Mouse (Mus musculus): ENCODE data around the gene Ints3. TPM values are rescaled to one million over a fixed set of nuclear protein-coding genes. Genes with fewer than 3 reads are reported as not detected.

Gene Ints3
- polyA plus RNA-seq, 1 experiment from 2014 or later: 29.6 TPM

Other genes starting within 250 kb of the Ints3 start
- 2,110 and 2,351 TPM in 2 replicates for gene Rps27, start 220.0 kb downstream of the Ints3 start, polyA plus RNA-seq (2014; fragmentation: Nextera tagmentation; extraction: Ambion mirVana)
- 17.7 and 18.1 TPM in 2 replicates for gene Rab13, start 219.9 kb downstream of the Ints3 start, polyA plus RNA-seq (2014; fragmentation: Nextera tagmentation; extraction: Ambion mirVana)
- 112 and 116 TPM in 2 replicates for gene Jtb, start 202.0 kb downstream of the Ints3 start, polyA plus RNA-seq (2014; fragmentation: Nextera tagmentation; extraction: Ambion mirVana)
- 20.6 and 21.4 TPM in 2 replicates for gene Creb3l4, start 190.1 kb downstream of the Ints3 start, polyA plus RNA-seq (2014; fragmentation: Nextera tagmentation; extraction: Ambion mirVana)
- 114 and 119 TPM in 2 replicates for gene Slc39a1, start 185.4 kb downstream of the Ints3 start, polyA plus RNA-seq (2014; fragmentation: Nextera tagmentation; extraction: Ambion mirVana)
- gene Crtc2, start 179.5 kb downstream of the Ints3 start, polyA plus RNA-seq (2014; fragmentation: Nextera tagmentation; extraction: Ambion mirVana): 18.8 and 21.4 TPM in 2 replicates
- gene Dennd4b, start 168.4 kb downstream of the Ints3 start, polyA plus RNA-seq (2014; fragmentation: Nextera tagmentation; extraction: Ambion mirVana): 3.0 and 3.6 TPM in 2 replicates
- 22.3 and 28.7 TPM in 2 replicates for gene Gatad2b, start 140.4 kb downstream of the Ints3 start, polyA plus RNA-seq (2014; fragmentation: Nextera tagmentation; extraction: Ambion mirVana)
- 11.7 and 13.0 TPM in 2 replicates for gene Slc27a3, start 43.7 kb downstream of the Ints3 start, polyA plus RNA-seq (2014; fragmentation: Nextera tagmentation; extraction: Ambion mirVana)
- gene Npr1, start 32.2 kb upstream of the Ints3 start, polyA plus RNA-seq (2014; fragmentation: Nextera tagmentation; extraction: Ambion mirVana): 4.6 and 4.8 TPM in 2 replicates
- gene Ilf2, start 42.5 kb upstream of the Ints3 start, polyA plus RNA-seq (2014; fragmentation: Nextera tagmentation; extraction: Ambion mirVana): 208 and 217 TPM in 2 replicates
- 81.2 and 88.0 TPM in 2 replicates for gene Snapin, start 57.4 kb upstream of the Ints3 start, polyA plus RNA-seq (2014; fragmentation: Nextera tagmentation; extraction: Ambion mirVana)
- 97.4 and 98.2 TPM in 2 replicates for gene Chtop, start 75.9 kb upstream of the Ints3 start, polyA plus RNA-seq (2014; fragmentation: Nextera tagmentation; extraction: Ambion mirVana)
- 46.8 and 48.5 TPM in 2 replicates for gene S100a1, start 80.8 kb upstream of the Ints3 start, polyA plus RNA-seq (2014; fragmentation: Nextera tagmentation; extraction: Ambion mirVana)
- 31.2 and 33.5 TPM in 2 replicates for gene S100a13, start 80.8 kb upstream of the Ints3 start, polyA plus RNA-seq (2014; fragmentation: Nextera tagmentation; extraction: Ambion mirVana)
- 14.0 and 17.0 TPM in 2 replicates for gene S100a14, start 93.2 kb upstream of the Ints3 start, polyA plus RNA-seq (2014; fragmentation: Nextera tagmentation; extraction: Ambion mirVana)
- gene S100a16, start 103.6 kb upstream of the Ints3 start, polyA plus RNA-seq (2014; fragmentation: Nextera tagmentation; extraction: Ambion mirVana): 244 and 247 TPM in 2 replicates
- gene S100a3, start 127.0 kb upstream of the Ints3 start, polyA plus RNA-seq (2014; fragmentation: Nextera tagmentation; extraction: Ambion mirVana): 0.42 and 0.62 TPM in 2 replicates
- gene S100a2, start 156.6 kb upstream of the Ints3 start, polyA plus RNA-seq (2014; fragmentation: Nextera tagmentation; extraction: Ambion mirVana): not detected in 2 replicates
- gene Gm42674, start 168.3 kb upstream of the Ints3 start, polyA plus RNA-seq (2014; fragmentation: Nextera tagmentation; extraction: Ambion mirVana): not detected in 2 replicates
- gene S100a4, start 170.1 kb upstream of the Ints3 start, polyA plus RNA-seq (2014; fragmentation: Nextera tagmentation; extraction: Ambion mirVana): 5.5 and 7.4 TPM in 2 replicates
- 0.71 TPM in 1 of 2 replicates, not detected in the other for gene S100a5, start 174.9 kb upstream of the Ints3 start, polyA plus RNA-seq (2014; fragmentation: Nextera tagmentation; extraction: Ambion mirVana)
- gene S100a6, start 179.3 kb upstream of the Ints3 start, polyA plus RNA-seq (2014; fragmentation: Nextera tagmentation; extraction: Ambion mirVana): 418 and 466 TPM in 2 replicates
- not detected in 2 replicates for gene S100a7a, start 220.4 kb upstream of the Ints3 start, polyA plus RNA-seq (2014; fragmentation: Nextera tagmentation; extraction: Ambion mirVana)
- 58.0 and 73.3 TPM in 2 replicates for gene S100a8, start 235.4 kb upstream of the Ints3 start, polyA plus RNA-seq (2014; fragmentation: Nextera tagmentation; extraction: Ambion mirVana)

All from stomach, embryonic 14.5 days (tissue).